Mouse (Mus musculus): Measurements from ENCODE around the gene Syne4. TPM values are rescaled to one million over a fixed set of nuclear protein-coding genes. Genes with fewer than 3 reads are reported as not detected.
A peak's percentile ranks its signal among the peaks of the same experiment; 100 is the strongest.

Gene Syne4
- total RNA-seq, 2 experiments from 2014 or later: 6.9 to 8.2 TPM

DNA sequence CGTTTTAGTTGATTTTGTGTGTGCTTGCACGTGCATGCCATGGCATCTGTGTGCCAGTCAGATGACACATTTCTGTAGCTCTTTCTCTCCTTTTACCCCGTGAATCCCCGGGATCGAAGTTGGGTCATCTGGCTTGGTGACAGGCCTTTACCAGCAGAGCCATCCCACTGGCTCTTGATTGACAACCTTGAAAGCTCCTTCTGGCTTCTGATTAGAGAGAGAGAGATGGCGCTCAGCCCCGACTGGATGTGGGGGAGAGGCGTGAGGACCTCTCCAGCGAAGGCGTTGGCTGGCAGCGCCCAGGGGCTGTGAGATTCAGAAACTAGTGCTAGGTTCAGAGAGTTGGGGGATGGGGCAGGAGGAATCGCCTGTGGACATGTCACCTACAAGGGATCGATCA lies 20.8 kb upstream of the Syne4 start:
- peak; percentile 48 to 62 for DNase-seq (ENCODE audit: low spot score in 2 of 2)
- intact Hi-C loops (cut with DNase I): loop anchor here (5.0 kb wide), 1 partner anchor 61 kb away; the partner anchor contains the start of genes Polr2i and Tbcb

GRCm38 (mm10) chr7:30294296-30294695 lies 20.3 kb upstream of the Syne4 start:
- intact Hi-C loops (cut with DNase I): loop anchor here (5.0 kb wide), 1 partner anchor 62 kb away; the partner anchor contains the start of genes Polr2i and Tbcb
- no peak for DNase-seq (ENCODE audit: low spot score in 2 of 2)

- DNase-seq (ENCODE audit: low spot score in 2 of 2): no peak
Measured at GRCm38 (mm10) chr7:30295103-30295502, 19.5 kb upstream of the Syne4 start.

GRCm38 (mm10) chr7:30296816-30297215 lies 17.8 kb upstream of the Syne4 start:
- intact Hi-C loops (cut with DNase I): no loop called here
- no peak for DNase-seq (ENCODE audit: low spot score in 2 of 2)

More at GRCm38 (mm10) chr7:30295103-30295502, 19.5 kb upstream of the Syne4 start:
- intact Hi-C loops (cut with DNase I): no loop called here

- DNase-seq (ENCODE audit: low spot score in 2 of 2): no peak
- intact Hi-C loops (cut with DNase I): no loop called here
Measured at GRCm38 (mm10) chr7:30297266-30297665, 17.3 kb upstream of the Syne4 start.

DNA sequence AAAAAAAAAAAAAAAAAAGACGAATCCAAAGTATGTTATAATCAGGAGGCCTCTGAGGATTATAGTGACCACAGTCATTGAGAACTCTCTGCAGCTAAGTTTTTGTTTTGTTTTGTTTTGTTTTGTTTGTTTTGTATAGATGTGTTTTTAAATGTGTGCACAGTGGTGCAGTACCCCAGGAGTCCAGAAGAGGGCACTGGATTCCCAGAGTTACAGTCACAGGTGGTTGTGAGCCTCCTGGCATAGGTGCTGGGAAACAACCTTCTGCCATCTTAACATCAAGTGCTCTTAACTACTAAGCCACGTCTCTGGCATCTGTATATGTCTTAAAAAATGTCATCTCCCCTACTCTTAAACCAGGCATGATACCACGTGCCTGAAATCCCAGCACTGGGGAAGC lies 13.7 kb upstream of the Syne4 start:
- intact Hi-C loops (cut with DNase I): no loop called here
- DNase-seq (ENCODE audit: low spot score in 2 of 2): no peak

GRCm38 (mm10) chr7:30306083-30306779 lies 8.4 kb upstream of the Syne4 start:
- intact Hi-C loops (cut with DNase I): no loop called here
- no peak for DNase-seq (ENCODE audit: low spot score in 2 of 2)

DNA sequence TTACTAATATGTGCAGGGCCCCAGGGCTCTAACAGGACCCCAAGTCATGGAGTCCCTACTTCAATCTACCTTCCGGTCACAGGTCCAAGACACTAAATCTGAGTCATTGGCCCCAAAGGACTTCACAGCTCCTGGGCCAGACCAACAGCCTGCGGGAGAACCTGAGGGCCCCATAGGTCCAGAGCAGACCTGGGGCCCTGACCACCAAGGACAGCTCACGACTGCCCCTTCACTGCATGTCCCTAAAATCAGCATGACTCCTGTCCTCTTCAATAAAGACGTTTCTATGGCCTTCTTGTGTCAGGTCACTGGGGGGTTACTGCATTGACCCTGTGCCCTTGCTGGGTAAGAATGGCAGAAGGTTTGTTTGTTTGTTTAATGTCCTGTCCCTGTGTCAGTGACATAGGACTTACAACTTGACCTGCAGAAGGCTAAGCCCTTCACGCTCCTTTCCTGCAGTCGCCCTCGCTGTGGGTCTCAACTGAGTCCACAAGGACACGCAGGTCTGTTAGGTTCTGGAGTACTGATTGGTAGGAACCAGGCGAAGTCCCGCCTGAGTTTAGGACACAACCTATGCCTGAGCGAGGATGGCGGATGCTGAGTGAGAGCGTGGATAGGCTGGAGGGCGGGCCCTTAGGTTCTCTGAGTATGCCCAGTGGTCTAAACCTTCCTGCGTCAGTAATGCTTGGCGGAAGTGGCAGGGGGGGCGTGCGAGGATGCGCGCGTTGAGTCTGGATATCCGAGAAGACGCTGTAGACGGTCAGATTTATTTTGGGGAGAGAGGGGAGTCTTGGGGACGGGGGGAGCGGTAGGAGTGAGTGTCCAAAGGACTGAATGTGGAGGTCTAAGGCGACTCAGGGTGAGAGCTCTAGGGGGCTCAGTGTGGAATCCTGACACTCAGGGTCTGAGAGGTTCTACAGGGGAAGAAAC lies 6.3 kb upstream of the Syne4 start, which contains the start of gene Alkbh6:
Gene Alkbh6 (plus strand): TSS at position 642 of the 930 bp plus-strand sequence.
- intact Hi-C loops (cut with DNase I): no loop called here
- DNase-seq (ENCODE audit: low spot score in 2 of 2): peak; percentile 96 to 98

DNA sequence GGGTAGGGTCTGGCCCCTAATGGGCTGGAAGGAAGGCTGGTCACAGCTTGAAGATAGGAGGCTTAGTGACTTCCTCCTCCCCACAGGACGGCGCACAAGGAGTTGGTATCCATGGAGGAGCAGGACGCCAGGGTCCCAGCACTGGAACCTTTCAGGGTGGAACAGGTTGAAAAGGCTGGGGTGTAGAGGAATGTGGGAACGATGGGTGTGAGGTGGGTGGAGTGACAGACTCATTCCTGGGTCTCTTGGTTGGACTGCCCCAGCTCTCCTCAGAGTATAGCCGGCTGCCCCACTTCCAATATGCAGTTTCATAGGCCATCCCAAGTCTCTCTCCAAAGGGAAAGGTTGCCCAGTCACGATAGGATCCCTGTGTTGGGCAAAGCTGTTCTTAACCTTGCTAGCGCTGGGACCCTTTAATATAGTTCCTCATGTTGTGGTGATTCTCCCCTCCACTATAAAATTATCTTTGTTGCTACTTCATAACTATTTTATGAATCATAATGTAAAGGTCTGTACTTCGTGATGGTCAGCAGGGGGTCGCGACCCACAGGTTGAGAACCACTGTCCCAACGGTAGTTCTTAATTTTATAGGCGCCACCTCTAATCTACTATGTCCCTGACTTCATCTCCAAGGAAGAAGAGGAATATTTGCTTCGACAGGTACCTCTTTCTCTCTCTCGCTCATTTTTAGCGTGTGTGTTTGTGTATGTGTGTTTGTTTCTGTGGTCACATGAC lies 5.0 kb upstream of the Syne4 start:
- no peak for DNase-seq (ENCODE audit: low spot score in 2 of 2)
- intact Hi-C loops (cut with DNase I): no loop called here

GRCm38 (mm10) chr7:30310136-30310535 lies 4.5 kb upstream of the Syne4 start:
- intact Hi-C loops (cut with DNase I): no loop called here

GRCm38 (mm10) chr7:30313666-30314320 lies 814 bp upstream of the Syne4 start:
- no peak for DNase-seq (ENCODE audit: low spot score in 2 of 2)
- intact Hi-C loops (cut with DNase I): no loop called here

More at GRCm38 (mm10) chr7:30310136-30310535, 4.5 kb upstream of the Syne4 start:
- DNase-seq (ENCODE audit: low spot score in 2 of 2): no peak

- DNase-seq (ENCODE audit: low spot score in 2 of 2): no peak
- intact Hi-C loops (cut with DNase I): no loop called here
Measured at GRCm38 (mm10) chr7:30315559-30316529, 1.2 kb downstream of the Syne4 start.

DNA sequence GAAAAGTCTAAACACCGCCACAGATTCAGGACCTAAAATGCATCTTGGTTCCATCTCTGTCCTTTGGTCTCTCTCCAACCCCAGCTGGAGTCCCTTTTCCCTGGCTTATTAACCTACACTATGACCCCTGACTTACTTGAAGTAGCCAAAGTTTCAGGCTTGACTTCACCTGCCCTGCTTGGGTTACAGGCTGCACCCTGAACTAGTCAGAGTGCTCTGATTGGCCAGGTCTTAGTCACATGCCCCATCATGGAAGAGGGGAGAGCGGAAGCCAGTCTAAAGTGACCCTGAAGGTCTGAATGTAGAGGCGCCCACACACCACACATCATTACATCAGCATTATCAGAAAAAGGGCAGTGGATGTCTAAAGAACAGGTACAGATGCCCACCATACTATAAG lies 3.5 kb downstream of the Syne4 start:
- DNase-seq (ENCODE audit: low spot score in 2 of 2): no peak
- intact Hi-C loops (cut with DNase I): no loop called here

GRCm38 (mm10) chr7:30320946-30321345 lies 6.3 kb downstream of the Syne4 start:
- intact Hi-C loops (cut with DNase I): no loop called here
- DNase-seq (ENCODE audit: low spot score in 2 of 2): no peak

GRCm38 (mm10) chr7:30321539-30322284 lies 7.1 kb downstream of the Syne4 start, which contains the start of gene E130208F15Rik:
Gene E130208F15Rik (plus strand): TSS chr7:30321740.
- peak; percentile 66 to 69 for DNase-seq (ENCODE audit: low spot score in 2 of 2)
- intact Hi-C loops (cut with DNase I): no loop called here

DNA sequence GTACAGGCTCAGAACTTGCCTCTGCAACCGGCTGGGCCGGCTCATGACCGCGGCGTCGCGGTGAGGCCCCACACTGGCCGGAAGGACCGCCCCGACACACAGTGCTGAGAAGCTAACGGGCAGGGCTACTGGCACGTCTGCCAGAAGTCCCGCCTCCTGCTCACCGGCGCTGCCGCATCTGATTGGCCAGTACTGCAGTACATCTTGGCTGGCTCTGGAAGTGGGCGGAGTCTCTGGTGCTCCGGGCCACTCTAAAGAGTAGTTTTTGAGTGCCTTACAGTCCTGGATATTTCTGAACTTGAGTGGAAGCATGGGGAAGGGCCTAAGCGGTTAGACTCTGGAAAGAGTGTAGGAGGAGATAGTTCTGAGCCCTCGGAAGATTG lies 7.7 kb downstream of the Syne4 start:
- peak; percentile 97 to 98 for DNase-seq (ENCODE audit: low spot score in 2 of 2)
- intact Hi-C loops (cut with DNase I): no loop called here

DNA sequence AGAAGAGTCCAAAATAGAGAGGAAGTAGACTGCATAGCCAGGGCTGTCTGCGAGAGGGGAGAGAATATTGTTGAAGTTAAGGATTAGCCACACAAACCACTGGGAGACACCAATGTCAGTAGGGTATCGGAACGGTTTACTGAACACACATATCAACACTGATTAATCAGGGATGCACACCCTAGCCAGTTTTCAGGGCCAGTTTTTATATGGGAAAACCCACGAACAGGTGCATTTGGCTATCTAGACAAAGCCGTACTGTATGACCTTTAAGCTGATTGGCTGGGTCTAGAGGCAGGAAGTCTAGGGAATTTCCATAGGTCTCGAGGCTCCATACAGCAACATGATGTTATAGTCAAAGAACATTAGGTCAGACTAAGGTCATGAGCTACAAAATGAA lies 8.3 kb downstream of the Syne4 start:
- intact Hi-C loops (cut with DNase I): no loop called here
- no peak for DNase-seq (ENCODE audit: low spot score in 2 of 2)

Measured in left cerebral cortex, postnatal 14 days (tissue).